Mouse (Mus musculus): ENCODE measurements at regions not wholly inside any gene's neighbourhood (a gene's known extent, or its start where the extent isn't known, plus 50 kb on each side); places are given as distances from the start of the nearest gene placed in this dataset.

DNA sequence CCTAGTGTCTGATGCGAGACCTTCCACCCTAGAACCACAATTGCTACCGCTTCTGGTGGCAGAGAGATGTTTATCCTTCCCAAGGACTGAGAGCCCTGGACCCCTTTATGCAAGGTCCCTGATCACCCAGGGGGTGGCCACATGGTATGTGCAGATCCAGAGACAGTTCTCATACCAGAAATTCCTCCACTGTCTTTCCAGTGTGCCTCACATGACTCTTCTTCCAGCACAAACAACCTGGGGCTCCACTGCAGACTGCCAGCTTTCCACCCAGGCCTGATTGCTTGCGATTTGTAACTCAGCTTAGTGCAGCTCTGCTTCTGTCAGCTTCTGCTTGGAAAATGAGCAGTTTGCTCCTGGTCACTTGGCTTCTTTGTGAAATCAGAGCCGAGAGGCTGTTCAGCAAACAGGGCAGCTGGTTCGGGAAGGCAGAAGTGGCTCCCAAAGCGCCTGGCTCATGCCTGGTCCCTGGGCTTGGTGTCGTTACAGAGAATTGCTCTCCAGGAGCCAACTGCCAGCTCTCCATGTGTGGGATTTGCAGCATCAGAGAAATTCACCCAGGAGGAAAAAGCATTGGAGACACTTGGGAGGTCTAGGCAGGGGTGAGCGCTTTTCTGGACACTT, 174.9 kb upstream of the Lef1 start:
- no peak overlapping the region for H3K4me3 ChIP-seq
- no peak for ATAC-seq (ENCODE audit: low FRiP score, low read depth)
- 62% methylated on average over 8 of the region's 8 CpGs for WGBS

GRCm38 (mm10) chr3:130932723-130933122, 177.5 kb upstream of the Lef1 start:
- no peak overlapping the region for H3K9ac ChIP-seq (replicated peaks)
- no peak overlapping the region for H3K27ac ChIP-seq (replicated peaks)
- ATAC-seq (ENCODE audit: low FRiP score, low read depth), result no peak
- H3K4me1 ChIP-seq, result peaks cover 6% of the 10 kb centered on the region; the same call in 1 of the 2 replicates
- no peaks in the 10 kb centered on the region for H3K36me3 ChIP-seq
- no peak overlapping the region for H3K4me3 ChIP-seq
- H3K27me3 ChIP-seq, result peaks cover 5% of the 10 kb centered on the region; the same call in 1 of the 2 replicates
- no peaks in the 10 kb centered on the region for H3K9me3 ChIP-seq
- WGBS, result 82% methylated on average over 6 of the region's 6 CpGs
- no peak overlapping the region for H3K4me2 ChIP-seq (replicated peaks)

More for the DNA sequence above, 174.9 kb upstream of the Lef1 start:
- H3K36me3 ChIP-seq, result no peaks in the 10 kb centered on the region
- H3K4me2 ChIP-seq (replicated peaks), result no peak overlapping the region
- no peaks in the 10 kb centered on the region for H3K9me3 ChIP-seq
- H3K27me3 ChIP-seq, result peaks cover 5% of the 10 kb centered on the region; the same call in 1 of the 2 replicates
- H3K9ac ChIP-seq (replicated peaks), result no peak overlapping the region
- peaks cover 6% of the 10 kb centered on the region; the same call in 1 of the 2 replicates for H3K4me1 ChIP-seq
- no peak overlapping the region for H3K27ac ChIP-seq (replicated peaks)

DNA sequence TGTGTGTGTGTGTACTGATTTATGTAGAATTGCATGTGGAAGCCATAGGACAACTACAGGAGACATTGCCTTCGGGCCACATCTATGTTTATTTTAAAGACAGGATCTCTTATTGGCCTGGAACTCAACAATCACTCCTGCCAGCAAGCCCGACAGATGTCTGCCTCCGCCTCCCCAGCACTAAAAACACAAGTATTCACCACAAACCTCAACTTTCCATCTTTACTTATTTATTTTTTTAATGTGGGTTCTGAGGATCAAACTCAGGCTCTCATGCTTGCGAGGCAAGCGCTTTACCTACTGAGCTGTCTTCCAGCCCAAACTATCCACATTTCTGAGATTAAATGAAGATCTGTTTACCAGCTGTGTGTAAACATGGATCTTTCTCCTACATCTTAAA, 178.0 kb upstream of the Lef1 start:
- no peaks in the 10 kb centered on the region for H3K36me3 ChIP-seq
- no peak overlapping the region for H3K27ac ChIP-seq (replicated peaks)
- 91% methylated on average over 5 of the region's 5 CpGs for WGBS
- peaks cover 6% of the 10 kb centered on the region; the same call in 1 of the 2 replicates for H3K4me1 ChIP-seq
- H3K4me3 ChIP-seq, result no peak overlapping the region
- no peak for ATAC-seq (ENCODE audit: low FRiP score, low read depth)
- peaks cover 5% of the 10 kb centered on the region; the same call in 1 of the 2 replicates for H3K27me3 ChIP-seq
- no peaks in the 10 kb centered on the region for H3K9me3 ChIP-seq
- no peak overlapping the region for H3K9ac ChIP-seq (replicated peaks)
- no peak overlapping the region for H3K4me2 ChIP-seq (replicated peaks)

GRCm38 (mm10) chr3:130925000-130925399, 185.3 kb upstream of the Lef1 start:
- Histone ChIP-seq H3K4me3 (no peak overlapping the region), H3K9me3 (no peaks in the 10 kb centered on the region), H3K27ac (replicated peaks) (no peak overlapping the region), H3K36me3 (no peaks in the 10 kb centered on the region), H3K4me1 (peaks cover 22% of the 10 kb centered on the region), H3K9ac (replicated peaks) (no peak overlapping the region), H3K27me3 (peaks cover 19% of the 10 kb centered on the region), H3K4me2 (replicated peaks) (no peak overlapping the region)
- ATAC-seq (ENCODE audit: low FRiP score, low read depth), result no peak
- WGBS, result 82% methylated on average over 5 of the region's 5 CpGs

DNA sequence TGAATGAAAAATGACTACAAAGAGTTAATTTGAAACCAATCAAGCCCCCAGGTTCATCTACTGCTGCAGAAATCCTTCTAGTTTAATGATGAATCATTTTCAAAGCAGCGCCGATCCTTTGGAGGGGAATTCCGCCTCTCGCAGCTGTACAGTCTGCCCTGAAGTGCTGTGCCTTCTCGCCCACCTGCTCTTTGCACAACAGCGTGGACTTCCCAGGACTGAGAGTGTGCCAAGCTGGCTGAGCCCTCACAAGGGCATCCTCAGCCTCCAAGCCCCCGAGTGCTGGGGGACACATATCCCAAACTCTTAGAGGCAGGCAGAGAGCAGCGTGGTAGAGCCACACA, 186.7 kb upstream of the Lef1 start:
- peak; percentile 55; the same call in 1 of the 2 replicates for ATAC-seq (ENCODE audit: low FRiP score, low read depth)
- peak overlapping the region; percentile 51 for H3K4me2 ChIP-seq (replicated peaks)
- H3K9ac ChIP-seq (replicated peaks), result peak overlapping the region; percentile 49
- H3K27ac ChIP-seq (replicated peaks), result peak overlapping the region; percentile 46; the same call in 1 of the 2 replicates
- H3K4me3 ChIP-seq, result peak overlapping the region; percentile 24
- WGBS, result 32% methylated on average over 8 of the region's 8 CpGs
- no peaks in the 10 kb centered on the region for H3K9me3 ChIP-seq
- peaks cover 22% of the 10 kb centered on the region for H3K4me1 ChIP-seq
- H3K27me3 ChIP-seq, result peaks cover 19% of the 10 kb centered on the region
- H3K36me3 ChIP-seq, result no peaks in the 10 kb centered on the region

DNA sequence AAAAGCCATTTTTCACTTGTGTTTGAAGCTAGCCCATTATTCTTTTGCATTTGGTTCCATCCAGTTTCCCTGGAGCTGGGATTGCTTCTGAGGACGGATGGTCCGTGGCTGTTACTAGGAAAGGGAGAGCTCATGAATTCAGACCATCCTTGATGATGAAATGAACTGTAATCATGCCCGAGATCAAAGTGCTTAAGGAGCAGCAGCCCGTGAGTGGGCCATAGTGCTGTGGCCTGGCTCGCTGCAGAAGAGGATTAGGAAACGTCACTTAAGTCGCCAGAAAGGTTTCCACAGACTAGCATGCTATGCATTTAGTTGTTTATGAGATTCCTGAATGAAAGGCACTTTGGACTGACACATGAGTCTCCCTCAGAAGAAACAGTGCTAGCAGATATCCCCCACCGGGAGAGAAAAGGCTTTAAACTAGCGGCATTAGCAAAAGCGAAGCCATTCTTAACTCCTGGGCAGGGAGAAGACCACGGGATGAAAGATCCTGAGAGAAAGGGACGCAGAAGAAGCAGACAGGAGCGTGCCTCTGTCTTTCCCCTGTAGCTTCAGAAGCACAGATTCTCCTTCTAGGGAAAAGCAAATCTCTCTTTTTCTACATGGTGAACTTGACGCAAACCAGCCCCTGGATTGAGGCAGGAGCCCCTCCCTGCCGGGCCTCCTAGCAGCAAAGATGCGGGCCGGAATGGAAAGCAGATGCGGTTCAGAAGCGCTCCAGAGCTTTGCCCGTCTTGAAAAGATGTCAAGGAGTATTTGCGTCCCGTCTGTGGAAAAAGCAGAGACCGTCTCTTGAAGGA, 187.3 kb upstream of the Lef1 start:
- Histone ChIP-seq H3K9ac (replicated peaks) (peak overlapping the region; percentile 49), H3K27ac (replicated peaks) (peak overlapping the region; percentile 46)
- peak; percentile 50 for ATAC-seq (ENCODE audit: low FRiP score, low read depth)

GRCm38 (mm10) chr3:130921621-130922245, 188.5 kb upstream of the Lef1 start:
- Histone ChIP-seq H3K4me3 (no peak overlapping the region), H3K4me2 (replicated peaks) (no peak overlapping the region), H3K4me1 (peaks cover 22% of the 10 kb centered on the region), H3K36me3 (no peaks in the 10 kb centered on the region), H3K27me3 (peaks cover 19% of the 10 kb centered on the region), H3K27ac (replicated peaks) (peak overlapping the region; percentile 61), H3K9me3 (no peaks in the 10 kb centered on the region), H3K9ac (replicated peaks) (no peak overlapping the region)
- WGBS, result 59% methylated on average over 9 of the region's 9 CpGs
- peak; percentile 27; the same call in 1 of the 2 replicates for ATAC-seq (ENCODE audit: low FRiP score, low read depth)

More for the DNA sequence above, 187.3 kb upstream of the Lef1 start:
- peaks cover 22% of the 10 kb centered on the region for H3K4me1 ChIP-seq
- H3K27me3 ChIP-seq, result peaks cover 19% of the 10 kb centered on the region
- WGBS, result 6% methylated on average over 23 of the region's 23 CpGs
- no peaks in the 10 kb centered on the region for H3K9me3 ChIP-seq
- H3K36me3 ChIP-seq, result no peaks in the 10 kb centered on the region
- peak overlapping the region; percentile 51 for H3K4me2 ChIP-seq (replicated peaks)
- peak overlapping the region; percentile 24 for H3K4me3 ChIP-seq

DNA sequence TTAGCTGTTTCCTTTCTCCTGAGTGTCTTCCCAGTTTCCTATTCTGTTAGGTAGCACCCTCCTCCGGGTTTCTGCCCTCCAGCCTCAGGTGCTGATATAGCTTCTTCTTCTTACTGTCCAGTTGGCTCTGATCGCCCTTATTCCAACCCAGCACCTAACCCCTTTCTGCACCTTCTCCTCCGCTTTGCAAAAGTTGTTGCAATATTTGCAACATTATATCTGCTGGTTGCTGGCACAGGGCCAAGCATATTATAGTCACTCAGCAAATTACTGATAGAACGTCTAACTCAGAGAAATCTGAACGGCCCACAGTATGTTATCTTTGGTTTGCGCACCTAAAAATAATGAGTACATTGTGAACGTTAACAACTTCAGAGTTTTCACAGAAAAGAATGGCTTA, 183.6 kb upstream of the Rpl34 start:
- WGBS, result 85% methylated on average over 7 of the region's 7 CpGs
- Histone ChIP-seq H3K27me3 (no peaks in the 10 kb centered on the region; the same call in 1 of the 2 replicates), H3K9ac (replicated peaks) (no peak overlapping the region), H3K9me3 (no peaks in the 10 kb centered on the region), H3K27ac (replicated peaks) (no peak overlapping the region), H3K4me1 (peaks cover 7% of the 10 kb centered on the region; the same call in 1 of the 2 replicates), H3K4me2 (replicated peaks) (no peak overlapping the region), H3K36me3 (no peaks in the 10 kb centered on the region), H3K4me3 (no peak overlapping the region)
- ATAC-seq (ENCODE audit: low FRiP score, low read depth), result no peak

DNA sequence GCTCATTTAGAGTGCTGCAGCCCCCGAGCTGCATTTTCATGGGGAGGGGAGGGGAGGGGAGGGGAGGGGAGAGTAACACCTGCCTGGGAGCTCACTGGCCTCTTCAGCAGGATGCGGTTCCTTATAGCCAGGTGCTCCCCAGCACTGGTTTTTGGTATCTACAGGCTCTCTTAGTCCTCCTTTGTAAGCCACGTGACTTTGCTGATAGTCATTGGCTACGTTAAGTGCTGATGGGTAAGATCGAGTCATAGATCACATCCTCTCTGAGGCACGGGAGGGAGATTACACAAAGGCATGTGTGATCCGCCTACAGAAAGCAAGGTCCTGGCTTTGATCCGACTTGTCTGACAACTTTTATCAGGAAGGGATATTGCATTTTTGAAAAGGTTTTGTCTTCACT, 174.9 kb upstream of the Rpl34 start:
- no peak overlapping the region for H3K9ac ChIP-seq (replicated peaks)
- no peak overlapping the region for H3K4me2 ChIP-seq (replicated peaks)
- no peaks in the 10 kb centered on the region for H3K4me1 ChIP-seq
- H3K36me3 ChIP-seq, result no peaks in the 10 kb centered on the region
- H3K27ac ChIP-seq (replicated peaks), result no peak overlapping the region
- no peaks in the 10 kb centered on the region for H3K9me3 ChIP-seq
- no peaks in the 10 kb centered on the region for H3K27me3 ChIP-seq
- H3K4me3 ChIP-seq, result no peak overlapping the region
- no peak for ATAC-seq (ENCODE audit: low FRiP score, low read depth)
- 73% methylated on average over 8 of the region's 8 CpGs for WGBS

DNA sequence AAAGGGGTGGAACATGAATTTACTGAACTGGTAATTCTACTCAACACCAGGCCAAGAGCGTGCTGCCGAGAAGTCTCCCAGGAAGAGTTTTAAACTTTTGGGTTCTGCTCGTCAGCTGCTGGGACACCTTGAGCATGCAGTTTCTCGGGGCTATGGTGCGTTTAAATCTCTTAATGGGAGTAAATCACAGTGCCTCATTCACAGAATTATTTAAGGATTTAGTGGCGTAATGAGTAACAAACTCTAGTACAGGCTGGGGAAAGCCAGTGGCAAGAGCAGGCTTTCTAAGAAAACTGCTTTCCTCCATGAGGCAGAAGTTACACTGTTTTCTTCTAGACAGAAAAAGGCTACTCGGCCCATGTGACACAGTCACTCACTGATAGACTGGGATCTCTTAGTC, 173.1 kb upstream of the Rpl34 start:
- Histone ChIP-seq H3K4me3 (no peak overlapping the region), H3K4me1 (no peaks in the 10 kb centered on the region), H3K36me3 (no peaks in the 10 kb centered on the region), H3K27me3 (no peaks in the 10 kb centered on the region; the same call in 1 of the 2 replicates), H3K27ac (replicated peaks) (no peak overlapping the region), H3K9ac (replicated peaks) (no peak overlapping the region), H3K4me2 (replicated peaks) (no peak overlapping the region), H3K9me3 (no peaks in the 10 kb centered on the region)
- WGBS, result 89% methylated on average over 7 of the region's 7 CpGs
- ATAC-seq (ENCODE audit: low FRiP score, low read depth), result no peak

- Histone ChIP-seq H3K4me1 (no peaks in the 10 kb centered on the region), H3K9ac (replicated peaks) (no peak overlapping the region), H3K36me3 (no peaks in the 10 kb centered on the region), H3K27ac (replicated peaks) (no peak overlapping the region), H3K9me3 (no peaks in the 10 kb centered on the region), H3K4me2 (replicated peaks) (no peak overlapping the region), H3K4me3 (no peak overlapping the region), H3K27me3 (no peaks in the 10 kb centered on the region; the same call in 1 of the 2 replicates)
- ATAC-seq (ENCODE audit: low FRiP score, low read depth), result no peak
- WGBS, result 91% methylated on average over 7 of the region's 7 CpGs
These were observed 172.2 kb upstream of the Rpl34 start for GRCm38 (mm10) chr3:130902376-130902775.

DNA sequence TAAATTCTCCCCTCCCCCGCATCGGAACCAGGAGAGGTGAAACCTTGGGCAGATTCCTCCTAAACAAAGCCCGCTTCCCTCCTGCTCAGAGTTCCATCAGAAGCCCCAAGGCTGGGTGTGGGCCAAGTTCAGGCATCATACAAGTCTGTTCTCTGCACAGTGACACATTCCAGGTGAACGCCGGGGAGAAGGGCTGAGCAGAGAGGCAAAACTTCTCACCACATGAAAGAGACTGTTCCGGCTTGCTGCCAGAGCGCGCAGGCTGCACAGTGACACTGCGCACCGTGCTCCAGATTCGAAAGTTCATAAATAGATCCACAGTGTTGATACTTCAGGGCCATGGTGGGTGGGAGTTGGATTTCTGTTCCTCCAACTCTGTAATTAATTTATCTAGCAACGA, 171.1 kb upstream of the Rpl34 start:
- no peaks in the 10 kb centered on the region; the same call in 1 of the 2 replicates for H3K27me3 ChIP-seq
- H3K4me1 ChIP-seq, result no peaks in the 10 kb centered on the region
- no peak overlapping the region for H3K9ac ChIP-seq (replicated peaks)
- no peaks in the 10 kb centered on the region for H3K36me3 ChIP-seq
- H3K27ac ChIP-seq (replicated peaks), result no peak overlapping the region
- 87% methylated on average over 12 of the region's 12 CpGs for WGBS
- H3K4me3 ChIP-seq, result no peak overlapping the region
- ATAC-seq (ENCODE audit: low FRiP score, low read depth), result no peak
- H3K9me3 ChIP-seq, result no peaks in the 10 kb centered on the region
- H3K4me2 ChIP-seq (replicated peaks), result no peak overlapping the region

Measured in midbrain, embryonic 12.5 days (tissue).